Mouse (Mus musculus) mouse embryonic stem cell (cell line): ENCODE measurements around the gene Cpa4.

ENCODE experiments used
- in situ Hi-C, 2 experiments: fragments of 300-500 bp; cut with MboI; formaldehyde crosslinking; loops; 1 replicate in 1 of 2; 3 replicates in 1 of 2; pipeline ENCODE4 v1.14.3; 2019 to 2020; ENCODE audit warnings: low sequenced_read_pairs in 2 of 2, low pct_unique_long_range_greater_than_20kb in 1 of 2, mixed read lengths in 1 of 2; ENCODE audit not compliant: unreplicated experiment in 1 of 2

Gene Cpa4

DNA sequence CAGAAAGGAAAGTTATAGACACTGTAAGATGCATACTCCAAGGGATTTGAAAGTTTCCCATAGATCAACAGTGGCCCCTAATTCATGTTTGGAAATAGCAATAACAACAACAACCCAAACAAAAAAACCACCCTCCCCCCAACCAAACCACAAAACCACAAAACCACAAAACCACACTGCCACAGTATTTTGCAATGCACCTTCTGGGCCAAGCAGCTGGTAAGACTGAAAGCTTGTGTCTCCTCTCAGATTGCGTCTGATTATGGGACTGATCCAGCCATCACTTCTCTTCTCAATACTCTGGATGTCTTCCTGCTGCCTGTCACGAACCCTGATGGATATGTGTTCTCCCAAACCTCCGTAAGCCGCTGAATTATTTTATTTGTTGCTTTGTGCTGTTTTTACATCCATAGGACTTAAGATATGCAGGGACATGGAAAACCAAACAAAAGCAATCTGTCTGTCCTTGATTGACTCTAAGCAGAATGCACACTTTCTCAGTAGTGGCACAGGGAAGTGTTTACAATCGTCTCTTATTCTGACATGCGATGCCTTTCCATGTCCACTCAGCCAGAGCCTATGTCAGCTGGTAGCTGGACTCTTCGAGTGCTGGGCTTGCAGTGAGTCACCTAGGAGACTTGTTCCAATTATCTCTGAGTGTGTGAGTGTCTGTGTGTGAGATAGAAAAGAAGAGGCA, 17.5 kb upstream of the Cpa4 start:
- in situ Hi-C loops: no loop called here

DNA sequence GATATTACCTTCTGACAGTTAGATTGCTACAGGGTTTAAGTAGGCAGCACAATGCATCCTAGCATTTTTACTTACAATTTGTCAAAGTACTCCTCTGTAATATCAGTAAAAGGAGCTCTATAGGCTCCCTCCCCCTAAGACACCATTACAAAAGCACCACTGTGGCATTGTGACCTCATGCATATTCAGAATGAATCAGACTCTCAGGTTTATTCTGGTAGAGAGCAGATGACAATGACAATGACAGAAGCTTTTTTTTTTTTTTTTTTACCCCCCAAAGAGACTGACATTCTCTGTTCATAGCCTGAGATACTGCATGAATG, 17.0 kb upstream of the Cpa4 start:
- in situ Hi-C loops: no loop called here

- in situ Hi-C loops: no loop called here
These were observed 16.3 kb upstream of the Cpa4 start for GRCm38 (mm10) chr6:30551644-30552580.

- in situ Hi-C loops: no loop called here
These were observed 15.5 kb upstream of the Cpa4 start for GRCm38 (mm10) chr6:30552628-30553027.

DNA sequence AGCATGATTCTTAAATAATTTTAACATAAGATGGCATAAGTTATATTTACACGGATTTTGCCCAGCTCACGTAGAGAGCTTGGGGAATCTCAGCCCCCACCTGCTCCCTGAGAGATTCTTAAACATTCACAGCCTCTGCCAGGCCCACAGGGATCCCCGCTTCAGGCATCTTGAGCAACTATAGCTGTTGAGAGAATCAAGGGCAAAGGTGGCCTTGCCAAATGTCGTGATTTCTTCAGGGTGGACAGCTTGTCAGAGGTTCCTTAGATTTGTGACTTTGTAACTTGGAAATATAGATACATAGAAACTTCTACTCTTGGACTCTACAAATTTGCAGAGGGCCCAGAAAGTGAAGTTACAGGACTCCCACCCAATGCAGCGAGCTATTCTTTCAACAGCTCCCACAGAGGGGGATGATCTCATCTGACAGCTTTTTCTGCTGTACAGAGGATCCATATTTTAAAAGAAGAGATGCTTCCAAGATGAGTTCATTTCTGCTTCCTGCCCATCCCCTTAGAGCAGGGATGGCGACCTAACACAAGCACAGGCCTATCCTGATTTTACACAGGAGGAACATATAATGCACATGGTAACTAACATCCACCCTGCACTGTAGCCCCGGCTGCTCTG, 14.7 kb upstream of the Cpa4 start:
- in situ Hi-C loops: no loop called here

DNA sequence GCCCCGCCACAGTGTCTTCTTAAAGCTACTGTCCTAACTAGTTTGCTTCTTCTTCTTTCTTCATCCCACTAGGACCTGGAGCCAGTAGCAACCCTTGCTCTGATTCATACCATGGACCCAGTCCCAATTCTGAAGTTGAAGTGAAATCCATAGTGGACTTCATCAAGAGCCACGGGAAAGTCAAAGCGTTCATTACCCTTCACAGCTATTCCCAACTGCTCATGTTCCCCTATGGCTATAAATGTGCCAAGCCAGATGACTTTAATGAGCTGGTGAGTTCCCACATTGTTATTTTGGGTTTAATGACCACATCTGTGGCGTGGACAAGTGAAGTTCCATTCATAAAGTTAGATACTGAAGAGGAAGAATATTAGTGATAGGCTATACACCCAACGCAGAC, 14.1 kb upstream of the Cpa4 start:
- in situ Hi-C loops: no loop called here

DNA sequence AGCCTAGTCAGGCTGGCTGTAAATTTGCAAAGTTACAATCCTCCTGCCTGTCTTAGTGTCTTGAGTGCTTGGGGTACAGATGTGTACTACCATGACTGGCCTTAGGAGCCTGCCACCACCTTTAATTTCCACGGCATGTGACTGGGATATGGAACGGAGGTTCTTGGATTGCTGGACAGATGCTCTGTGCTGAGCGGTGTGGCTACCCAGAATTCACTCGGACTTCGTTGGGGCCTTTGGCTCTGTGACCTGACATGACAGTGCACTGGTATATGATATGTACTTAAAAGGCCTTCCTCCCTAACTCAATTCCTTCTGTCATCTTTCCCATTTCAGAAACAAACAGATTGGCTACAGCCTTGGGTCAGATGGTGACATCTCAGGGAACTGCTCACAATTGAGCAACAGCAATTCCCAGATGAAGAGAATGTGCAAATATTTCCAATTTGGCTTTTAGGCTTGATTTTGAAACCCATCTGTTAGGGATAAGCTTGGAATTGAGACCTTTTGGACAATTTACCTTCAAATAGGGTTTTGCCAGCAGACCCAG, 13.5 kb upstream of the Cpa4 start:
- in situ Hi-C loops: no loop called here

- in situ Hi-C loops: no loop called here
These were observed 12.1 kb upstream of the Cpa4 start for GRCm38 (mm10) chr6:30556080-30556479.

DNA sequence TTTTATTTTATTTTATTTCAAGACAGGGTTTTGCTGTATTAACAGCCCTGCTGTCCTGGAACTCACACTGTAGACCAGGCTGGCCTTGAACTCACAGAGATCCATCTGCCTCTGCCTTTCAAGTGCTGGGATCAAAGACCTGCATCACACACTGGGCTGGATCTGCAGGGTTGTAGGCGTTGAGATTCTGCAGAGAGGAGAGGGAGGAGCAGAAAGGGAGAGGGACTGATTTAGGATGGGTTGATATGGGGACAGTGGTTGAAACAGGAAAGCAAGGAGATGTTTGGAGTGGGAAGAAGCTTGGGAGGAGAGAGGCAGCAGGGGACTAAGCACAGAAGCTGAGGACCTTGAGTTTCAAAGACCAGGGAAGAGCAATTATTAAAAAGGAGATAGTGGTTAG, 8.4 kb upstream of the Cpa4 start:
- in situ Hi-C loops: no loop called here

DNA sequence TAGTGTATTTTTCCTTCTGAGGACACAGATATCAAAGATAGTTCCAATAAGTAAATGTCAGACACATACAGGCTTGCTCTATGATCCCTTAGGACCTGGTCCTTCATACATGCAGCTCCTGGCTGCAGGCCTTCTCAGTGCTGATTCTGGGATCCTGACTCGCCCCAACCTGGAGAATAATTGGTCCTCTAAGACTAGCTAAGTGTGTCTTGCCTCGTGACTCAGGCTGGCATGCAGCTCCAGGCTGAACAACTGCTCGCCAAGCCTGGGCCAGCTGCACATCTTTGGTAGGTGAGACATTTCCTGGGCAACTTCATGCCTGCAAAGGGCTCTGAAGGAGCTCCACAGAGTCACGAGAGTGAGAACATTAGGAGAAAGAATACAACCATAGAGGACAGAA, 6.0 kb upstream of the Cpa4 start:
- in situ Hi-C loops: no loop called here

- in situ Hi-C loops: no loop called here
These were observed 4.6 kb upstream of the Cpa4 start for GRCm38 (mm10) chr6:30563575-30563974.

DNA sequence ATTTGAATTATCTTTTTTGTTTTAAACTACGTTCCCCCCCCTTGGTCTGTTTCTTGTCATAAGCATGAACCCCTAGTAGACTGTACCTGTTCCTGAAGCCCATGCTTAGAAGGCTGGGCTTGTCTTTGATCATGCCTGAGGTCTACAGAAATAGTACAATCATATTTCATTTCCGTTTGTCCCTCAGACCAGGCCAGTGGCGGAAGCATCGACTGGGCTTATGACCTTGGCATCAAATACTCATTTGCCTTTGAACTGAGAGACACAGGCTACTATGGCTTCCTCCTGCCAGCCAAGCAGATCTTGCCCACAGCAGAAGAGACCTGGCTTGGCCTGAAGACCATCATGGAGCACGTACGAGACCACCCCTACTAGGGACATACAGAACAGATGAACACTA, 4.1 kb upstream of the Cpa4 start:
- in situ Hi-C loops: no loop called here

DNA sequence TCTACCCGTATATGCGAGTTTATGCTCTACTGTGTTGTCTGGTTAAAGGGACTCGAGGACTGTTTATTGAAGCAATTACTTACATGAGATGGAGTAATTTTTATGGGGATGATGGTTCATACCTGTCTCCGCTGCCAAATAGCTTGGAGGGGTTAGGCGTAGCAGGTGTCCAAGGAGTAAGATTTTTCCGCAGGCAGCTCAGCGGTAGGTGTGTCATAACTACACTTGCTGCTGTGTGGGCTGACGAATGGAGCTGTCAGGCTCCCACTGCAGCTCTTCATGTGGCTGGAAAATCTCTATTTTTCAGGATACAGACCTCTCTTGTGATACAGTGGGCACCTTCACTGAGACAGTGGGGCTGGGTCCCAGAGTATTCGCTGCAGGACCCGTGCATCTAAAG, 1.2 kb downstream of the Cpa4 start:
- in situ Hi-C loops: no loop called here

DNA sequence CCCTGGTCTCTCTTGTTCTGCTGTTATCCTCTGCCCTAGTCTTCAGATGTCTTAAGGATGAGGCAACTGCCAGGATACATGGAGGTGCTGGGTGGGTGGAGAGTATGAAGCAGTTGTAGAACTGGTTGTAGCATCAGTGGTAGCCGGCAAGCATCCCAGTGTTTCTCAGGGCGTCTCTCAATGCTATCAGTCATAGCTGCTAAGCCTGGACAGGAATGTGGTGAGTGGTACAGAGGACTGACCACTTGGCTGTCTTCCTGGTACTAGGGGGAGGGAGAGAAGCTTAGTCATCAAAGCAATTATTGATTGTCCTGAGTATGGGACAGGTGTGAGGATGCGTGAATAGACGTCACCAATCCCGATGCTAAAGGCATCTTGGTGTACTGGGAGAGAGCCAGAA, 1.8 kb downstream of the Cpa4 start:
- in situ Hi-C loops: no loop called here

DNA sequence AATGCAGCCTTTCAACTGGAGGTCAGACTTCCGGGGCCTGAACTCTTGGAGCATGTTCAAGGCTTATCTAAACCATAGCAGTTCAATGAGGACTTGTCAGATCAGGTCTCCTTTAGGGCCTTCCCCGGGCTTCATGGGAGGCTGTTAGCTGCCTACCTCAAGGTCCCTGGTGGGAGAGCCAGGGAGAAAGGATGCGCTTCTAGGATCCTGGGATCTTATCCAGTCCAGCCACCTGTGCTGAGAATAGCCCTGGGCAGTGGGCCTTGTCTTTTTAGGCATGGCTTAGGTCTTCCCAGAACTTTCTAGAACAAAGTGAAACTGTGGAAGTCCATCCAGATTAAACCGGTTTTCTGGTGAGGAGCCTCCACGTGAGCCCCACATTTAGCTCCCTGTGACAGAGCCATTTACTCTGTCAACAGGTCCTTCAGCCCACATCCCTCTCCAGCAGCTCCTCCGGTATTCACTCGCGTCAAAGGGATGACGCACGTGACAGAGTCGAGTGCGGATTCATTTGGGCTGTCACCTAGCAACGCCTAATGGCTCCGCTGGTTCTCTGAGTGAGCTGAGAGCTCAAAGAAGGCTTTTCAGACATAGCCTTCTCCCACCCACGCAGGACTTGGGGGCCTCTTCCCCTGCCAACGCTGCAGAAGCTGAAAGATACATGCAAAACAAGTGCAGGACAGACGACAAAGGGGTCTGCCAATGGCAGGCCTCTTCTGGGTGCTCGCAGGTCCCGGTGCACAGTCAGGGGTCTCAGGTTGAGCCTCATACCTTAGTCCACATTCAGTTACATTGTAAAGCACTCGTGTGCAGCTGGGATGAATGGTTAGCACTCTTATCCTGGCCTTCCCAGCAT, 4.5 kb downstream of the Cpa4 start:
- in situ Hi-C loops: no loop called here

- in situ Hi-C loops: no loop called here
These were observed 5.2 kb downstream of the Cpa4 start for GRCm38 (mm10) chr6:30573380-30573779.

DNA sequence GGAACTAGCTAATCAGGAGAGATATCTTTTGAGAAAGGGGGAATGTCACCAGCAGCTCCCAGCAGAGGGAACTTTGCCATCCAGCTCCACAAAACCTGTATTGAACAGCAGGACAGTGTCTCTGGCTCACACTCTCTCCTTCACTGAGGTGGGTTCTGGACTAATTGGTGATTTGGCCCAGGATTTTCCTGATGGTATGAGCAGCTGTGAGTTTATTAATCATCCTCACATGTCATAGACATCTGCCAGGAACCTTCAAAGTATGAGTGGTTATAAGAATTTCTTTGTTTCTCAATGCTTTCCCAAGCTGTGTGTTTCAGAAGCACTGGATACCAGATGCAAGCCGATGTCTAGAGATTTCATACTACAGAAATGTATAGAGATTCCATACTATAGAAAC, 6.8 kb downstream of the Cpa4 start:
- in situ Hi-C loops: no loop called here

DNA sequence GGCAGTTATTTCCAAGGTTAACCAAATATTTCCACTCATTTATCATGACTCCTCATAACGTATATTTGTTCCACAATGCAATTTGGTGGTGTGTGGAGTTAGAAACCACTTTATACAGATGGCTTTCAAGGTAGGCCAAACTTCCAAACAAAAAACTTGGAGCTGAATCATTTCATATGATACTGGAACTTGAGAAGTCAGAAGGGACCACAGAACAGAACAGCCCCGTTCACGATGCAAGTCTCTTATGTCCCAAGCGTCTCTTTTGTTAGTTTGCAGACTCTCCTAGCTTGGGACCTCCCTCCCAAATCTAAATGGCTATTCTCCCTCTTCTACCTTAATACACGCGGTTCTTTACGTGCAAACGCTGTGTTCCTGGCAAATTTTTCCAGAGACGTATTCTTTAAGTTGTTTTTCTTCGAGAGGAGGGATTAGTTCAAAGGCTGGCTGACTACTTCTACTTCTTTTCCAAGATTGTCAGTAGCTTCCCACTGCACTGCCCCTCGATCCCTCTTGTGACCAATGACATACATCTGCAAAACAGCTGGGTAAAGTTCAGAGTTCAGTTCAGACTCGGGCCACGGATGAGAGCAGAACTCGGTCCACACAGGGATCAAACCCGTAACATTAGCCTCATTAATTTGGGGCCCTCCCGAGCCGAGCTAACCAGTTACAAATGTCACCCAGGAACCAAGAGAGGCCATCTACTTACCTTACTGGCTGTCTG, 8.5 kb downstream of the Cpa4 start:
- in situ Hi-C loops: no loop called here
